Mouse (Mus musculus) midbrain, postnatal 0 days (tissue): Measurements from ENCODE around the gene Myzap. TPM values are rescaled to one million over a fixed set of nuclear protein-coding genes. Genes with fewer than 3 reads are reported as not detected.

Experiments used
- ATAC-seq: fragments of 200-750 bp; cut with Nextera tagmentation; 2 replicates; pipeline ENCODE4 v1.8.0; 2017; ENCODE audit warnings: moderate number of reproducible peaks, mild to moderate bottlenecking, moderate TSS enrichment, moderate library complexity; ENCODE audit not compliant: low FRiP score
- DNase-seq: peaks from one replicate; pipeline ENCODE4 v3.0.0-alpha.2; 2015; ENCODE audit warnings: low spot score
- H3K27ac ChIP-seq: fragments of 300-500 bp; sonication (generic); 2 replicates; pipeline ENCODE4 v1.5.1; 2014; ENCODE audit warnings: low read depth, mild to moderate bottlenecking, low read length, mixed read lengths
- H3K27me3 ChIP-seq: fragments of 300-500 bp; sonication (generic); 2 replicates; pipeline ENCODE4 v1.6.1; 2014; ENCODE audit warnings: low read length, control low read depth, mixed read lengths; ENCODE audit not compliant: insufficient read depth
- H3K36me3 ChIP-seq: fragments of 300-500 bp; sonication (generic); 2 replicates; pipeline ENCODE4 v1.6.1; 2014; ENCODE audit warnings: low read length, control low read depth, mixed read lengths; ENCODE audit not compliant: insufficient read depth
- H3K4me1 ChIP-seq: fragments of 300-500 bp; sonication (generic); 2 replicates; pipeline ENCODE4 v1.6.1; 2014; ENCODE audit warnings: mild to moderate bottlenecking, control low read depth, antibody characterized with exemption, low read length, mixed read lengths; ENCODE audit not compliant: insufficient read depth
- H3K4me2 ChIP-seq: fragments of 300-500 bp; sonication (generic); 2 replicates; pipeline ENCODE4 v1.6.1; 2014; ENCODE audit warnings: low read depth, mild to moderate bottlenecking, low read length, mixed read lengths; ENCODE audit not compliant: poor library complexity, severe bottlenecking
- H3K4me3 ChIP-seq: fragments of 300-500 bp; sonication (generic); 2 replicates; pipeline ENCODE4 v1.5.1; 2014; ENCODE audit warnings: low read depth, mild to moderate bottlenecking, low read length, moderate library complexity
- H3K9ac ChIP-seq: fragments of 300-500 bp; sonication (generic); replicated peaks from 2 replicates; pipeline ENCODE4 v1.6.1; 2014; ENCODE audit warnings: mild to moderate bottlenecking, low read length, moderate library complexity, mixed read lengths; ENCODE audit not compliant: poor library complexity, severe bottlenecking
- H3K9me3 ChIP-seq: fragments of 300-500 bp; sonication (generic); 2 replicates; pipeline ENCODE4 v1.6.1; 2016; ENCODE audit warnings: low read length, control low read depth
- CTCF ChIP-seq: IDR thresholded peaks from 2 replicates; pipeline ENCODE4 v1.5.1; 2016; ENCODE audit warnings: antibody characterized with exemption, mild to moderate bottlenecking
- WGBS: fragments of 180-500 bp; shearing (Covaris S2); extraction: QIAGEN DNeasy Blood & Tissue Kit; methylation state at CpG from one replicate; pipeline ENCODE4 v1.1.7; 2014; 5-methylcytosine and 5-hydroxymethylcytosine counted together
- polyA plus RNA-seq: library from polyadenylated mRNA; unstranded; fragments of >200 nt; fragmentation: Nextera tagmentation; extraction: Ambion mirVana; gene quantifications from 2 replicates; pipeline ENCODE4 v1.2.1, GENCODE M21; 2015
- total RNA-seq: library from RNA; depleted of rRNA; stranded (reverse); fragments of >200 nt; gene quantifications from 2 replicates; pipeline ENCODE4 v1.2.3, GENCODE M21; 2014

Myzap gene
- total and polyA plus RNA-seq, 2 experiments from 2014 or later = 0.99 to 2.1 TPM

DNA sequence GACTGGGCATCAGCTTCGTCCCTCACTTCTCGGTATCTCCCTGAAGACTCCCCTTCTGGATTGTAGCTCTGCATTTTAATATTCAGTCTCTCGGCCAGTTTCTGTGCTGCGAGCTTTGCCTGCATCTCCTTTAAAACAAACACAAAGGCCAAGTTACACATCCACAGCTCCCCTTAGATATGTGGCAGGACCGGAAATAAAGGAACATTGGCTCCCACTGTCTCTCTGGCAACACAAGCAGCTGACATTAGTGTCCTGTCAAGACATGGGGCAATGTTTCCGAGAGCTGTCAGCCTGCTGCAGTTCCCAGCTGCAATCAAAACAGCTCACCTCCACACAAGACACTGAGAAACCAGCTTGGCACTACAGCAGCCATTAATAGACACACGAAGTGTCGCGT lies 112.7 kb downstream of the Myzap start:
- Histone ChIP-seq H3K9ac (no peak overlapping the region), H3K4me3 (no peak overlapping the region), H3K4me1 (no peaks in the 10 kb centered on the region), H3K4me2 (no peak overlapping the region), H3K27me3 (no peaks in the 10 kb centered on the region), H3K27ac (no peak overlapping the region), H3K36me3 (peaks cover 59% of the 10 kb centered on the region), H3K9me3 (no peaks in the 10 kb centered on the region)
- 96% methylated on average over 9 of the region's 9 CpGs for WGBS
- DNase-seq = no peak
- TF ChIP-seq CTCF = no peak
- ATAC-seq = no peak

DNA sequence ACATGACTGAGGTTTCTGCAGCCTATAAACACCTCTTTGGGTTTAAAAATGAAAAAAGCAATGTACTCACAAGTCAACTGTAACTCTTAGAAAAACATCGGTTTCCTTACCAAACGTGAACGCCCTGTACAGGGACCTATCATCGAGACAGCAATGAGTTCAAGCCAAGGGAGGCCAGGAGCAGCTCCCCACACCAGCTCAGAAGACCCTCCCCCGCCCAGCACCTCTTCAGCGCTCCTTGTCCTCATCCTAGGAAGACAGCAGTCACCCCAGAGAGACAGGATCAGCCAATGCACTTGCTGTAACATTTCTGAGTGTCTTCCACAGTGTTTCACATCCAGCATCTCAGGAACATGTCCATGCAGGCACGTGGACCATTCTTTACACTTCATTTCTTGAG lies 113.6 kb downstream of the Myzap start:
- Histone ChIP-seq H3K4me3 (no peak overlapping the region), H3K36me3 (peaks cover 59% of the 10 kb centered on the region), H3K4me2 (no peak overlapping the region), H3K9ac (no peak overlapping the region), H3K4me1 (no peaks in the 10 kb centered on the region), H3K9me3 (no peaks in the 10 kb centered on the region), H3K27me3 (no peaks in the 10 kb centered on the region), H3K27ac (no peak overlapping the region)
- no peak for TF ChIP-seq CTCF
- WGBS = 96% methylated on average over 7 of the region's 7 CpGs
- DNase-seq = no peak
- no peak for ATAC-seq

DNA sequence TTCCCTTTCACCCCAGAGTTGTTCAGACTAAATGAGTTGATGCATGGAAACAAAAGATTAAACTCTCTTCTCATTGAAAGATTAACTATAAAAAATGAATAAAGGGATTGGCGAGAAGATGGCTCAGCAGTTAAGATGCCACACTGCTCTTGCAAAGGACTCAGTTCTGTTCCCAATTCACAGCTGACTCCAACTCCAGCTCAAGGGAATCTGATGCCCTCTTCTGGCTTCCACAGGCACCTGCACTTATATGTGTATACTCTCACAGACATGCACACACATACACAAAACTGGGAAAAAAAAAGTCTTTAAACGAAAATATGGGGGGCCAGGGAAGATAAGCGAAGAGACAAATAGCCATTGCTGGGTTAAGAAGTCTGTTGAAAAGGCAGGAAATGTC lies 115.6 kb downstream of the Myzap start:
- DNase-seq (no peak), ATAC-seq (no peak)
- H3K9ac ChIP-seq = no peak overlapping the region
- no peak overlapping the region for H3K4me3 ChIP-seq
- no peak overlapping the region for H3K27ac ChIP-seq
- H3K36me3 ChIP-seq = peaks cover 45% of the 10 kb centered on the region
- no peaks in the 10 kb centered on the region for H3K27me3 ChIP-seq
- 97% methylated on average over 3 of the region's 3 CpGs for WGBS
- H3K4me1 ChIP-seq = no peaks in the 10 kb centered on the region
- H3K9me3 ChIP-seq = no peaks in the 10 kb centered on the region
- no peak overlapping the region for H3K4me2 ChIP-seq
- peak; percentile 16; the same call in 1 of the 2 replicates for TF ChIP-seq CTCF

DNA sequence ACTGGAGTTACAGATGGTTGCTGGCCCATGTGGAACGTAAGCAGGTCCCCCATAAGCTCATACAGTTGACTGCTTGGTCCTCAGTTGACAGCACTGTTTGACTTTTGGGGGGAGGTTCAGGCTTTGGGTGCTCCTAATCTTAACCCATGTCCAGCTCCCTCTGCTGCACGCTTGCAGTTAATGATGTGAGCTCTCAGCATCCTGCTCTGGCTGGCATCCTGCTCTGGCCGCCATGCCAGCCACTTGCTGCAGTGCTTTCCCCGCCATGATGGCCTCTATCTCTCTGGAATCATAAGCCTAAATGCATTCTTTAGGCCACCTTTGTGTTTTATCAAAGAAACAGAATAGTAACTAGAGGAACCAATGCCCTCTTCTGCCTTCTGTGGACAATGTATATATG lies 116.6 kb downstream of the Myzap start:
- no peak for TF ChIP-seq CTCF
- ATAC-seq = no peak
- H3K4me3 ChIP-seq = no peak overlapping the region
- H3K9me3 ChIP-seq = no peaks in the 10 kb centered on the region
- DNase-seq = no peak
- H3K27me3 ChIP-seq = no peaks in the 10 kb centered on the region
- no peak overlapping the region for H3K9ac ChIP-seq
- H3K36me3 ChIP-seq = peaks cover 34% of the 10 kb centered on the region
- H3K27ac ChIP-seq = no peak overlapping the region
- no peak overlapping the region for H3K4me2 ChIP-seq
- WGBS = 98% methylated on average over 4 of the region's 4 CpGs
- no peaks in the 10 kb centered on the region for H3K4me1 ChIP-seq

DNA sequence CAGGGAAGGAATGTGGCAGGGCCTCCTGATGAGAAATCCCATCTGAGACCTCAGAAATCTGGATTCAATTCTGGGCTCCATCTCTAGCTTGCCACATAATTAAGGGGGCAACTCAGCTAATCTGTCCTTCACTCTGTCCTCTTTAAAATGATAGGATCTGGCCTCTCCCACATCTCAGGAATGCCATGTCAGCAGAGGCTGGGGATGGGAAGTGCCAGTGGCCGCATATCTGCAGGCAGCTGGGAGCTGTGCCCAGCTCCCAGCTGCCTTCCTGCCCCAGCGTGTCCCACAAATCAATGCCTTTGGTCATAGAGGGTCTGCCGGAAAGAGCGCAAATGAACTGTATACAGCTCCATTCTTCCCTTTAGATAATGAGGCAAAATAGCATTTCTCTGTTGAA lies 124.7 kb downstream of the Myzap start:
- H3K4me3 ChIP-seq = no peak overlapping the region
- ATAC-seq (no peak), DNase-seq (no peak)
- no peak overlapping the region for H3K27ac ChIP-seq
- no peaks in the 10 kb centered on the region for H3K4me1 ChIP-seq
- H3K4me2 ChIP-seq = no peak overlapping the region
- H3K9ac ChIP-seq = no peak overlapping the region
- H3K9me3 ChIP-seq = no peaks in the 10 kb centered on the region
- WGBS = 79% methylated on average over 4 of the region's 4 CpGs
- no peaks in the 10 kb centered on the region for H3K36me3 ChIP-seq
- TF ChIP-seq CTCF = no peak
- H3K27me3 ChIP-seq = no peaks in the 10 kb centered on the region

GRCm38 (mm10) chr9:71466111-71466510 lies 126.0 kb downstream of the Myzap start:
- TF ChIP-seq CTCF = peak; percentile 77
- H3K9me3 ChIP-seq = no peaks in the 10 kb centered on the region
- 80% methylated on average over 3 of the region's 3 CpGs for WGBS
- no peak overlapping the region for H3K4me2 ChIP-seq
- peak; percentile 58 for DNase-seq
- no peaks in the 10 kb centered on the region for H3K36me3 ChIP-seq
- H3K27me3 ChIP-seq = no peaks in the 10 kb centered on the region
- no peaks in the 10 kb centered on the region for H3K4me1 ChIP-seq
- no peak overlapping the region for H3K27ac ChIP-seq
- ATAC-seq = no peak
- no peak overlapping the region for H3K9ac ChIP-seq
- no peak overlapping the region for H3K4me3 ChIP-seq
